Mouse (Mus musculus) kidney, postnatal 0 days (tissue): Measurements from ENCODE around the gene 3110040M04Rik. TPM values are rescaled to one million over a fixed set of nuclear protein-coding genes. Genes with fewer than 3 reads are reported as not detected.

ENCODE experiments used
- ATAC-seq: fragments of 200-750 bp; cut with Nextera tagmentation; replicated peaks from 2 replicates; pipeline ENCODE4 v1.8.0; 2017; ENCODE audit warnings: low read depth, moderate number of reproducible peaks, moderate TSS enrichment, moderate library complexity; ENCODE audit not compliant: low FRiP score
- DNase-seq: peaks from one replicate; pipeline ENCODE4 v3.0.0-alpha.2; 2016; ENCODE audit warnings: low spot score
- H3K27ac ChIP-seq: fragments of 300-500 bp; sonication (generic); 2 replicates; pipeline ENCODE4 v1.5.1; 2014; ENCODE audit warnings: mild to moderate bottlenecking
- H3K27me3 ChIP-seq: fragments of 300-500 bp; sonication (generic); 2 replicates; pipeline ENCODE4 v1.6.1; 2014; ENCODE audit warnings: low read length, mixed read lengths; ENCODE audit not compliant: insufficient read depth
- H3K36me3 ChIP-seq: fragments of 300-500 bp; sonication (generic); 2 replicates; pipeline ENCODE4 v1.6.1; 2014; ENCODE audit warnings: low read length, mixed read lengths; ENCODE audit not compliant: insufficient read depth
- H3K4me1 ChIP-seq: fragments of 300-500 bp; sonication (generic); replicated peaks from 2 replicates; pipeline ENCODE4 v1.6.1; 2014; ENCODE audit warnings: antibody characterized with exemption, low read length, mixed read lengths; ENCODE audit not compliant: insufficient read depth
- H3K4me2 ChIP-seq: fragments of 300-500 bp; sonication (generic); 2 replicates; pipeline ENCODE4 v1.6.1; 2014; ENCODE audit warnings: mild to moderate bottlenecking, low read length, moderate library complexity, mixed read lengths
- H3K4me3 ChIP-seq: fragments of 300-500 bp; sonication (generic); replicated peaks from 2 replicates; pipeline ENCODE4 v1.5.1; 2014; ENCODE audit warnings: low read depth, low read length
- H3K9ac ChIP-seq: fragments of 300-500 bp; sonication (generic); 2 replicates; pipeline ENCODE4 v1.6.1; 2014; ENCODE audit warnings: low read depth, low read length
- H3K9me3 ChIP-seq: fragments of 300-500 bp; sonication (generic); replicated peaks from 2 replicates; pipeline ENCODE4 v1.6.1; 2016; ENCODE audit warnings: low read length, inconsistent platforms, mixed read lengths
- CTCF ChIP-seq: IDR thresholded peaks from 2 replicates; pipeline ENCODE4 v1.5.1; 2016; ENCODE audit warnings: antibody characterized with exemption, low read depth, mild to moderate bottlenecking, moderate library complexity
- WGBS: fragments of 180-500 bp; shearing (Covaris S2); extraction: QIAGEN DNeasy Blood & Tissue Kit; methylation state at CpG from one replicate; pipeline ENCODE4 v1.1.7; 2014; 5-methylcytosine and 5-hydroxymethylcytosine counted together
- polyA plus RNA-seq: library from polyadenylated mRNA; unstranded; fragments of >200 nt; fragmentation: Nextera tagmentation; extraction: Ambion mirVana; gene quantifications from 2 replicates; pipeline ENCODE4 v1.2.1, GENCODE M21; 2015

The 3110040M04Rik gene
- polyA plus RNA-seq, 1 experiment from 2014 or later: 0.92 TPM

- no peaks in the 10 kb centered on the region for H3K9me3 ChIP-seq
- H3K27ac ChIP-seq: no peak overlapping the region; the same call in 1 of the 2 replicates
- no peak for DNase-seq
- ATAC-seq: no peak
- H3K4me1 ChIP-seq: no peaks in the 10 kb centered on the region
- H3K36me3 ChIP-seq: no peaks in the 10 kb centered on the region
- H3K9ac ChIP-seq: no peak overlapping the region
- no peak overlapping the region for H3K4me2 ChIP-seq
- 72% methylated on average over 13 of the region's 13 CpGs for WGBS
- no peaks in the 10 kb centered on the region for H3K27me3 ChIP-seq
- no peak for TF ChIP-seq CTCF
- no peak overlapping the region for H3K4me3 ChIP-seq
Observed at GRCm38 (mm10) chr1:151236141-151236930, 32.4 kb downstream of the 3110040M04Rik start.

GRCm38 (mm10) chr1:151237780-151238179 lies 33.9 kb downstream of the 3110040M04Rik start:
- H3K27me3 ChIP-seq: no peaks in the 10 kb centered on the region
- H3K4me2 ChIP-seq: no peak overlapping the region
- no peaks in the 10 kb centered on the region for H3K36me3 ChIP-seq
- H3K4me1 ChIP-seq: no peaks in the 10 kb centered on the region
- no peak overlapping the region for H3K4me3 ChIP-seq
- 47% methylated on average over 3 of the region's 3 CpGs for WGBS
- ATAC-seq: no peak
- H3K9ac ChIP-seq: no peak overlapping the region
- TF ChIP-seq CTCF: no peak
- H3K27ac ChIP-seq: no peak overlapping the region
- no peaks in the 10 kb centered on the region for H3K9me3 ChIP-seq
- no peak for DNase-seq

- TF ChIP-seq CTCF: no peak
- H3K9me3 ChIP-seq: no peaks in the 10 kb centered on the region
- DNase-seq (no peak), ATAC-seq (no peak)
- no peak overlapping the region for H3K4me3 ChIP-seq
- H3K9ac ChIP-seq: no peak overlapping the region
- no peak overlapping the region for H3K4me2 ChIP-seq
- H3K27ac ChIP-seq: no peak overlapping the region
- WGBS: 69% methylated on average over 4 of the region's 4 CpGs
- no peaks in the 10 kb centered on the region for H3K4me1 ChIP-seq
- no peaks in the 10 kb centered on the region for H3K36me3 ChIP-seq
- no peaks in the 10 kb centered on the region for H3K27me3 ChIP-seq
Observed at GRCm38 (mm10) chr1:151243332-151243731, 39.4 kb downstream of the 3110040M04Rik start.

- no peaks in the 10 kb centered on the region for H3K4me1 ChIP-seq
- no peak overlapping the region for H3K27ac ChIP-seq
- no peak overlapping the region for H3K9ac ChIP-seq
- no peak overlapping the region for H3K4me3 ChIP-seq
- no peaks in the 10 kb centered on the region for H3K36me3 ChIP-seq
- ATAC-seq: no peak
- H3K9me3 ChIP-seq: no peaks in the 10 kb centered on the region
- WGBS: 93% methylated on average over 5 of the region's 5 CpGs
- no peak overlapping the region for H3K4me2 ChIP-seq
- TF ChIP-seq CTCF: no peak
- no peaks in the 10 kb centered on the region for H3K27me3 ChIP-seq
- no peak for DNase-seq
Observed at GRCm38 (mm10) chr1:151244013-151244412, 40.1 kb downstream of the 3110040M04Rik start.

GRCm38 (mm10) chr1:151244761-151245160 lies 40.8 kb downstream of the 3110040M04Rik start:
- Histone ChIP-seq H3K4me3 (no peak overlapping the region), H3K36me3 (no peaks in the 10 kb centered on the region), H3K9me3 (no peaks in the 10 kb centered on the region), H3K4me2 (no peak overlapping the region), H3K27ac (no peak overlapping the region), H3K9ac (no peak overlapping the region), H3K27me3 (no peaks in the 10 kb centered on the region), H3K4me1 (no peaks in the 10 kb centered on the region)
- 84% methylated on average over 4 of the region's 4 CpGs for WGBS
- DNase-seq: no peak
- ATAC-seq: no peak
- TF ChIP-seq CTCF: no peak

GRCm38 (mm10) chr1:151245165-151245564 lies 41.2 kb downstream of the 3110040M04Rik start:
- no peaks in the 10 kb centered on the region for H3K27me3 ChIP-seq
- no peaks in the 10 kb centered on the region for H3K36me3 ChIP-seq
- no peak overlapping the region for H3K27ac ChIP-seq
- no peak overlapping the region for H3K4me3 ChIP-seq
- TF ChIP-seq CTCF: no peak
- no peak overlapping the region for H3K9ac ChIP-seq
- H3K4me2 ChIP-seq: no peak overlapping the region
- DNase-seq (no peak), ATAC-seq (no peak)
- H3K9me3 ChIP-seq: no peaks in the 10 kb centered on the region
- H3K4me1 ChIP-seq: no peaks in the 10 kb centered on the region
- WGBS: 64% methylated on average over 10 of the region's 10 CpGs
